Mouse (Mus musculus): ENCODE data around the gene Neurl1a. TPM values are rescaled to one million over a fixed set of nuclear protein-coding genes. Genes with fewer than 3 reads are reported as not detected.

Neurl1a gene
- polyA plus RNA-seq, 1 experiment from 2014 or later = 5.1 TPM

Small RNAs within 50 kb of the gene (microRNA-seq; reads per million reads assigned to microRNA genes)
- not detected for gene Mir6995

Other genes starting within 250 kb of the Neurl1a start
- gene Ina, start 164.1 kb upstream of the Neurl1a start, polyA plus RNA-seq (2016; fragmentation: Nextera tagmentation; extraction: Ambion mirVana) = 0.15 and 0.60 TPM in 2 replicates
- 71.8 and 86.3 TPM in 2 replicates for gene Nt5c2, start 163.7 kb upstream of the Neurl1a start, polyA plus RNA-seq (2016; fragmentation: Nextera tagmentation; extraction: Ambion mirVana)
- gene Pcgf6, start 127.9 kb upstream of the Neurl1a start, polyA plus RNA-seq (2016; fragmentation: Nextera tagmentation; extraction: Ambion mirVana) = 14.4 and 21.5 TPM in 2 replicates
- 3.9 and 7.3 TPM in 2 replicates for gene Taf5, start 111.1 kb upstream of the Neurl1a start, polyA plus RNA-seq (2016; fragmentation: Nextera tagmentation; extraction: Ambion mirVana)
- 1,489 and 2,027 TPM in 2 replicates for gene Usmg5, start 88.2 kb upstream of the Neurl1a start, polyA plus RNA-seq (2016; fragmentation: Nextera tagmentation; extraction: Ambion mirVana)
- gene Pdcd11, start 88.1 kb upstream of the Neurl1a start, polyA plus RNA-seq (2016; fragmentation: Nextera tagmentation; extraction: Ambion mirVana) = 9.1 and 10.2 TPM in 2 replicates
- gene Calhm2, start 40.5 kb upstream of the Neurl1a start, polyA plus RNA-seq (2016; fragmentation: Nextera tagmentation; extraction: Ambion mirVana) = 3.8 and 5.5 TPM in 2 replicates
- gene Calhm1, start 34.6 kb upstream of the Neurl1a start, polyA plus RNA-seq (2016; fragmentation: Nextera tagmentation; extraction: Ambion mirVana) = not detected in 2 replicates
- gene Calhm3, start 21.1 kb upstream of the Neurl1a start, polyA plus RNA-seq (2016; fragmentation: Nextera tagmentation; extraction: Ambion mirVana) = not detected in 2 replicates

Data from heart, embryonic 10.5 days (tissue).